Mouse (Mus musculus) small intestine, adult 2 months (tissue): ENCODE measurements around the gene Mid1. TPM values are rescaled to one million over a fixed set of nuclear protein-coding genes. Genes with fewer than 3 reads are reported as not detected.

Source experiments
- H3K27ac ChIP-seq: fragments of 200-500 bp; 2 replicates; pipeline ENCODE4 v1.5.1; 2012; ENCODE audit warnings: low read depth, low read length, control low read depth, inconsistent platforms; ENCODE audit not compliant: insufficient read depth
- H3K27me3 ChIP-seq: fragments of 200-500 bp; 2 replicates; pipeline ENCODE4 v1.6.1; 2012; ENCODE audit warnings: mild to moderate bottlenecking, moderate library complexity, low read length, inconsistent platforms; ENCODE audit not compliant: control insufficient read depth, insufficient read depth
- H3K36me3 ChIP-seq: fragments of 200-500 bp; 2 replicates; pipeline ENCODE4 v1.6.1; 2012; ENCODE audit warnings: mild to moderate bottlenecking, low read length, control low read depth, inconsistent platforms; ENCODE audit not compliant: control insufficient read depth, insufficient read depth
- H3K4me1 ChIP-seq: fragments of 200-500 bp; 2 replicates; pipeline ENCODE4 v1.6.1; 2012; ENCODE audit warnings: low read length, inconsistent platforms, mixed read lengths; ENCODE audit not compliant: control insufficient read depth, insufficient read depth, insufficient read length
- H3K4me3 ChIP-seq: fragments of 200-500 bp; 2 replicates; pipeline ENCODE4 v1.5.1; 2012; ENCODE audit warnings: low read depth, mild to moderate bottlenecking, control low read depth, inconsistent platforms, low read length, moderate library complexity
- CTCF ChIP-seq: fragments of 200-500 bp; IDR thresholded peaks from 2 replicates; pipeline ENCODE4 v1.5.1; 2012; ENCODE audit warnings: low read depth, mild to moderate bottlenecking, control low read depth, inconsistent platforms, low read length, moderate library complexity, mixed read lengths; ENCODE audit not compliant: insufficient replicate concordance, insufficient read length; ENCODE audit errors: extremely low read depth
- POLR2A ChIP-seq: fragments of 200-500 bp; IDR thresholded peaks from 2 replicates; pipeline ENCODE4 v1.6.1; 2012; ENCODE audit warnings: low read depth, mild to moderate bottlenecking, control low read depth, inconsistent platforms, low read length, moderate library complexity
- WGBS: fragments of 180-500 bp; shearing (Covaris S2); methylation state at CpG from one replicate; pipeline ENCODE4 v1.1.7; 2018; 5-methylcytosine and 5-hydroxymethylcytosine counted together
- polyA plus RNA-seq: library from polyadenylated mRNA; depleted of rRNA; stranded (reverse); fragments of >200 nt; gene quantifications from 2 replicates; pipeline ENCODE4 v1.2.3, GENCODE M21; 2012

The Mid1 gene
- polyA plus RNA-seq, 1 experiment: 10.8 TPM

DNA sequence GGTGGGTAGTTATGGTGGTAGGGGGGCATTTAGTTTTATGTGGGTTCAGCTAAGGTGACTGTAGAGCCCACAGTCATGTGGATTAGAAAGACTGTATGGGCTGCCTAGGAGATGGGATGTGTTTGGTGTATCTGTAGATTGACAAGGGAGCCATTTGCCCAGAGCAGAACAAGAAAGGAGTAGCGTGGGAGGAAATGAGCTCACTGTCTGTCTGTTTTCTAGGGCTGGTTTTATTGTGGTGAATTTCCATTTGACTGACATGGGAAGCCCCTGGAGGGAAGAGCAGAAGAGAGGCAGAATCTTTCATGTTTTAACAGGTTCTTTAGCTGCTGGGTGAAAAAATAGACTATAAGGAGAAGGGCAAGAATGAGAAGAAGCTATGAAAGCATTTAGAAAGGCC is 238.4 kb downstream of the Mid1 start:
- Histone ChIP-seq H3K4me1 (peaks cover 4% of the 10 kb centered on the region; the same call in 1 of the 2 replicates), H3K27ac (no peak overlapping the region), H3K36me3 (peaks cover 8% of the 10 kb centered on the region; the same call in 1 of the 2 replicates), H3K27me3 (no peaks in the 10 kb centered on the region), H3K4me3 (no peak overlapping the region)
- WGBS: 79% methylated on average over 1 of the region's 1 CpGs
- TF ChIP-seq CTCF (no peak), POLR2A (no peak)

DNA sequence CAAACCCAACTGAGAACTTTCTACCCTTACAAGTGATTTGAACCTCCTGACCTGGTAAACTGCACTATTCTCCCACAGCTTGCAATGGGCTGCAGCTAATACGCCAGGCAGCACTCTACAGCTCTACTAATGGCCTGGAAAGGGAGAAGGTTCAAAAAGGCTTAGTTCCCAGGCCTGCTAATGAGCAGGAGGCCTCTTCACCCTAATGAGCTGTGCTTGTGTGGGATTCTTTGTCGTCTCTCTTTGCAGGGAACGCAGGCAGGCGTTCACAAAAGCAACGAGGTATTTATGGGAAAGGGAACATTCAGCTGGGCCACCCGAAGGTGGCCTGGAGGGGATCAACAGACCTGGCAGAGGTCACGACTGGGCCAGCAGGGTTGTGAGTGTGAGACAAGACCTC is 240.6 kb downstream of the Mid1 start:
- 78% methylated on average over 7 of the region's 7 CpGs for WGBS
- no peaks in the 10 kb centered on the region for H3K27me3 ChIP-seq
- H3K4me3 ChIP-seq: no peak overlapping the region
- H3K27ac ChIP-seq: no peak overlapping the region
- H3K36me3 ChIP-seq: peaks cover 8% of the 10 kb centered on the region; the same call in 1 of the 2 replicates
- no peak for TF ChIP-seq POLR2A
- no peak for TF ChIP-seq CTCF
- H3K4me1 ChIP-seq: peaks cover 4% of the 10 kb centered on the region; the same call in 1 of the 2 replicates

DNA sequence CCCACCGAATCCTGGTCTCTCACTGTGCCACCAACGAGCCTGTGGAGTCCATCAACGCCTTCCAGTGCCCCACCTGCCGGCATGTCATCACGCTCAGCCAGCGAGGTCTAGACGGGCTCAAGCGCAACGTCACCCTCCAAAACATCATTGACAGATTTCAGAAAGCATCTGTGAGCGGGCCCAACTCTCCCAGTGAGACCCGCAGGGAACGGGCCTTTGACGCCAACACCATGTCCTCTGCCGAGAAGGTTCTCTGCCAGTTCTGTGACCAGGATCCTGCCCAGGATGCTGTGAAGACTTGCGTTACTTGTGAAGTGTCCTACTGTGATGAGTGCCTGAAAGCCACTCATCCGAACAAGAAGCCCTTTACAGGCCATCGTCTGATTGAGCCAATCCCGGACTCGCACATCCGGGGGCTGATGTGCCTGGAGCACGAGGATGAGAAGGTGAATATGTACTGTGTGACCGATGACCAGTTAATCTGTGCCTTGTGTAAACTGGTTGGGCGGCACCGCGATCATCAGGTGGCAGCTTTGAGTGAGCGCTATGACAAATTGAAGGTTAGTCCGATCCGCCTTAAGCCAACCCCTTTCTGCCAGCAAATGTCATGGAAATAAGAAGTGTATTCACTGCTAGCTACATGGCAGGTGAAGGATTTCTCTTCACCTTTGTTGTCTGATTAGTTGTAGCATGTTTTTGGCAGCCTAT is 242.3 kb downstream of the Mid1 start:
- TF ChIP-seq POLR2A: no peak
- no peak for TF ChIP-seq CTCF
- Histone ChIP-seq H3K27me3 (no peaks in the 10 kb centered on the region), H3K4me3 (no peak overlapping the region), H3K4me1 (peaks cover 4% of the 10 kb centered on the region; the same call in 1 of the 2 replicates), H3K27ac (no peak overlapping the region), H3K36me3 (peaks cover 8% of the 10 kb centered on the region; the same call in 1 of the 2 replicates)
- 90% methylated on average over 28 of the region's 28 CpGs for WGBS

DNA sequence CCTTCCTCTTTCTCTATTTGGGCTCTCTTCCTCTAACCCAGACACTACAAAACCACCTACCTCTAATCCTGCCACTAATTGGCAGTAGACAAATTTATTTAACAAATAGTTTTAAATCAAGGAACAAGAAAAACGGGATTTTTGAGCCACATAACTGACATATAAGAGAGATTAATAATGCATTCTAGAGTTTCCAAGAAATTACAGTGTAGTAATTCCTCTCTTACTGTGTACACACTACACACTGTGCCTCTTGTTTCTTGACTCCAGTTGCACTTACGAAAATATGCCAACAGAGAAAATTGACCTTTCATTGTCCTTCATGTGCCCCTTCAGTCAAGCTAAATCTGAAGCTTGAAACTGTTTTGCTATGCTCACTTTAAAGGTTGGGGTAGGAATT is 245.9 kb downstream of the Mid1 start:
- WGBS: 71% methylated on average over 2 of the region's 2 CpGs
- TF ChIP-seq POLR2A (no peak), CTCF (no peak)
- H3K4me1 ChIP-seq: no peaks in the 10 kb centered on the region
- no peaks in the 10 kb centered on the region for H3K27me3 ChIP-seq
- H3K4me3 ChIP-seq: no peak overlapping the region
- peaks cover 8% of the 10 kb centered on the region; the same call in 1 of the 2 replicates for H3K36me3 ChIP-seq
- H3K27ac ChIP-seq: no peak overlapping the region

DNA sequence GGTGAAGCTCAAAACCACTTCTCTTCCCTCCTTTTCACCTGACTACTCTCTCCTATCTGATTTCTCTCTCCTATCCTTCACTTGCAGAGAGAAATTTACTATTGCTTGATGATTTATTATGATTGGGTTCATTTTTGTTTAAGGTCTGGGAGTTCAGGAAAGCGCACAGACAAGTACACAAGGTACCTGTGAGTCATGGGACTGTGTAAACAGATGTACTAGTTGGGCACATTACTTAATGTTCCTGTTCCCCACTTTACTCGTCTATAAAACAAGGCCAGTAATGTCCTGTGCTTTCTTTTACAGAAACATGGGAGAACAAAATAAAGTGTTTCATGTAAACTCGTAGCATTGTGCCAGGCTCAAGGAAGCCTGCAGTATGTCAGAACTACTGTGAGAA is 248.2 kb downstream of the Mid1 start:
- Histone ChIP-seq H3K36me3 (no peaks in the 10 kb centered on the region), H3K27me3 (no peaks in the 10 kb centered on the region), H3K4me1 (no peaks in the 10 kb centered on the region), H3K27ac (no peak overlapping the region), H3K4me3 (no peak overlapping the region)
- 18% methylated on average over 3 of the region's 3 CpGs for WGBS
- no peak for TF ChIP-seq POLR2A
- no peak for TF ChIP-seq CTCF

DNA sequence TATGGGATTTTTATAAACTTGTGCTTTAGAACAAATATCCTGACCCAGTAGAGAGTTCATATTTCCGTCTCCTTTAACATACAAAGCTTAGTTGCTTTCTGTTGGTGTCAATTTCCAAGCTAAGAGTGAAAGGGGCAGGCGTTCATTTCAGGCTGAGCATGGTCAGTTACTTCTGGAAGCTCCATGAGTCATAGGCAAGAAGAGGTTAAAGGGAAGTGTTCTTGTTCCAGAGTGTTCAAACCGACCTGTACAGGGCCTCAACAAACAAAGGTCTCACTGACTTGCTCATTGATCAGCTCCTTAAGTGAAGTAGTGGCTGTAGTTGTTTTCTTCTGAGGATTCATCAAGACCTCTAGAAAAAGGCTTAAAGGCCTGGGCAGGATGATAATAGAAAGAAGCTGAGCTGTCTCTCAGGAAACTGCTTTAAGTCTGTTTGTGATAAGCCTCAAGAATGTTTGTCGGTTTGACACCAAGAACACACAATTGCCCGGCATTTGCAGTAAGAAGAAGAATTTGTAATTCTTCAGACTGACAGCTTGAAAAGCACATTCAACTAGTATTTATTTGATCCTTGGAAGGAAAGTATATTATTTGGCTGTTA is 252.2 kb downstream of the Mid1 start:
- Histone ChIP-seq H3K27me3 (no peaks in the 10 kb centered on the region), H3K4me3 (no peak overlapping the region), H3K4me1 (no peaks in the 10 kb centered on the region), H3K27ac (no peak overlapping the region), H3K36me3 (no peaks in the 10 kb centered on the region)
- 30% methylated on average over 5 of the region's 5 CpGs for WGBS
- TF ChIP-seq POLR2A (no peak), CTCF (no peak)

DNA sequence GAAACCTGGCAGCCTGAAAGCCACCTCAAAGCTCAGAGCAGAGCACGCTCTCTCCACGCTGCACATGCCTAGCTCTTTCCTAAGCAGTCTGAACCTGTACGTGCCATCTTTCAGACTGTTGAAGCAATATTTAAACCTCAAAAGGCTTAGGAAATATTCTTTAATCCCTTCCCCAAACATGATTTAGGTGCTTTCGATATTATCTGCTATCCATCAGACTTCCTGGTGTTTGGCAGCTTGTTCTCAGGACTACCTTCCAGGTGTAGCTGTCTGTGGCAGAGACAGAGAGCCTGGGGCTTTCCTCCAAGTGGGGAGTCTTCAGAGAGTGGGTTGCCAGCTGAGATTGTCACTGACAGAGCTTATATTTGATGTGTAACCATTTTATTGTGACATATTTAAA is 255.5 kb downstream of the Mid1 start:
- H3K27me3 ChIP-seq: no peaks in the 10 kb centered on the region
- 70% methylated on average over 4 of the region's 4 CpGs for WGBS
- H3K36me3 ChIP-seq: no peaks in the 10 kb centered on the region
- no peak overlapping the region for H3K4me3 ChIP-seq
- H3K4me1 ChIP-seq: no peaks in the 10 kb centered on the region
- TF ChIP-seq CTCF (no peak), POLR2A (no peak)
- no peak overlapping the region for H3K27ac ChIP-seq
